In genomic region chr10:61273081-61273843, GRCm38 (mm10) we compare ENCODE assay signal across 8 mouse cellular contexts. TPM values are rescaled to one million over a fixed set of nuclear protein-coding genes. Genes with fewer than 3 reads are reported as not detected.
DNase-seq lines count a peak whose midpoint lies in the region; ATAC-seq and TF ChIP-seq lines count a peak whose summit lies in the region.

Gene Adamts14, minus strand, starts transcription at chr10:61273438.

- H3K4me3 ChIP-seq in forebrain, embryonic 16.5 days (replicated peaks; ENCODE audit: low read length) = peak within 1 kb of the TSS; percentile 55
- peak within 1 kb of the TSS; percentile 56 for H3K4me3 ChIP-seq in intestine, embryonic 15.5 days (replicated peaks)

- in situ Hi-C loops in Patski (cut with MboI; ENCODE audit: low pct_unique_long_range_greater_than_20kb) = no loop called here

- no peak for ATAC-seq in Patski
- ATAC-seq in forebrain, embryonic 16.5 days = peak; percentile 79
- ATAC-seq in intestine, embryonic 15.5 days = peak; percentile 80

- POLR2A ChIA-PET in Patski (lab: Charles Lee) = interaction anchor here (1.3 kb wide), 1 partner anchor 14 kb away, joined by 3 read pairs; no protein-coding TSS in a partner anchor

- no peak within 1 kb of the TSS for H3K27ac ChIP-seq in forebrain, embryonic 16.5 days (ENCODE audit: low read length)
- H3K27ac ChIP-seq in intestine, embryonic 15.5 days = no peak within 1 kb of the TSS

- H3K36me3 ChIP-seq in forebrain, embryonic 16.5 days (ENCODE audit: control insufficient read depth, insufficient read depth) = no peaks in the 10 kb centered on the region
- H3K36me3 ChIP-seq in intestine, embryonic 15.5 days = no peaks in the 10 kb centered on the region

- peaks cover 8% of the 10 kb centered on the region; the same call in 1 of the 2 replicates for H3K4me1 ChIP-seq in forebrain, embryonic 16.5 days (replicated peaks; ENCODE audit: control insufficient read depth, insufficient read depth, low read length)
- peaks cover 10% of the 10 kb centered on the region; the same call in 1 of the 2 replicates for H3K4me1 ChIP-seq in intestine, embryonic 15.5 days (replicated peaks)

- H3K27me3 ChIP-seq in Patski = no peaks in the 10 kb centered on the region
- H3K27me3 ChIP-seq in forebrain, embryonic 16.5 days (replicated peaks; ENCODE audit: control insufficient read depth, insufficient read depth, low read length) = peaks cover 14% of the 10 kb centered on the region; the same call in 1 of the 2 replicates
- H3K27me3 ChIP-seq in intestine, embryonic 15.5 days (replicated peaks) = 0 out of 2 replicates have a peak, but pooled peaks cover 4% of the 10 kb centered on the region

- CTCF ChIA-PET in Patski (lab: Charles Lee) = interaction anchor here (0.8 to 1.7 kb wide), 4 partner anchors 52 to 74 kb away, joined by 3 to 4 read pairs (median 4); no protein-coding TSS in a partner anchor

- peak within 1 kb of the TSS; percentile 60 for H3K9ac ChIP-seq in forebrain, embryonic 16.5 days (replicated peaks; ENCODE audit: low read depth, low read length)
- peak within 1 kb of the TSS; percentile 66 for H3K9ac ChIP-seq in intestine, embryonic 15.5 days

- no peaks in the 10 kb centered on the region for H3K9me3 ChIP-seq in forebrain, embryonic 16.5 days (ENCODE audit: control insufficient read depth, low read length)
- H3K9me3 ChIP-seq in intestine, embryonic 15.5 days = no peaks in the 10 kb centered on the region

- WGBS in forebrain, embryonic 16.5 days = under 1% methylated on average over 53 of the region's 75 CpGs
- under 1% methylated on average over 59 of the region's 75 CpGs for WGBS in intestine, embryonic 15.5 days

- H3K4me2 ChIP-seq in forebrain, embryonic 16.5 days (ENCODE audit: low read length) = peak within 1 kb of the TSS; percentile 76
- H3K4me2 ChIP-seq in intestine, embryonic 15.5 days (replicated peaks) = peak within 1 kb of the TSS; percentile 98

- TF ChIP-seq CTCF in Patski (IDR thresholded peaks at IDR 0.05) = no peak

- DNase-seq in gastrocnemius, postnatal 14 days = peak; percentile 56
- DNase-seq in gastrocnemius, postnatal 36 days = no peak
- no peak for DNase-seq in Patski (ENCODE audit: low read depth, low spot score)
- peak; percentile 44 to 67 for DNase-seq in lung, postnatal 4 days
- peak; percentile 41 for DNase-seq in thymus, postnatal 14 days
- DNase-seq in frontal cortex, postnatal 14 days (ENCODE audit: low spot score in 2 of 2) = no peak

- intact Hi-C loops in gastrocnemius, postnatal 14 days (cut with DNase I; ENCODE audit: low total_unique reads) = loop anchor here (5.0 kb wide), 1 partner anchor 49 kb away; no protein-coding TSS in a partner anchor
- intact Hi-C loops in gastrocnemius, postnatal 36 days (cut with DNase I) = loop anchor here (5.0 kb wide), 1 partner anchor 71 kb away; no protein-coding TSS in a partner anchor

RNA-seq across cellular contexts. Expression of gene Adamts14, which starts in this region (rescaled TPM):
- 1 to 10 TPM; 3.7 to 4.2 TPM for total RNA-seq in gastrocnemius, postnatal 14 days (2021)
- 1 to 10 TPM; 1.1 TPM for total RNA-seq in gastrocnemius, postnatal 36 days (2021)
- polyA plus RNA-seq in Patski (2021) = 13.2 TPM
- polyA plus RNA-seq in forebrain, embryonic 16.5 days (2015; fragmentation: Nextera tagmentation; extraction: Ambion mirVana) = 0.10 and 0.27 TPM in 2 replicates
- polyA plus RNA-seq in intestine, embryonic 15.5 days (2015; fragmentation: Nextera tagmentation; extraction: Ambion mirVana) = 0.66 and 0.78 TPM in 2 replicates

Comparison
In these comparisons a context has a peak if more than half of its experiments do, and no peak if none do; other contexts are left out.
1. DNase-seq: peak in gastrocnemius, postnatal 14 days (single experiment), lung, postnatal 4 days (2 of 2) and thymus, postnatal 14 days (single experiment); none in gastrocnemius, postnatal 36 days (0 of 2), Patski (single experiment) and frontal cortex, postnatal 14 days (0 of 2).
2. Peak in ATAC-seq, H3K4me3 ChIP-seq, H3K9ac ChIP-seq and H3K4me2 ChIP-seq in forebrain, embryonic 16.5 days; RNA of the gene not detected or under 1 TPM.
3. Peak in ATAC-seq, H3K4me3 ChIP-seq, H3K9ac ChIP-seq and H3K4me2 ChIP-seq in intestine, embryonic 15.5 days; RNA of the gene not detected or under 1 TPM.